Mouse (Mus musculus): ENCODE data around the gene Pik3r1. TPM values are rescaled to one million over a fixed set of nuclear protein-coding genes. Genes with fewer than 3 reads are reported as not detected.
A peak's percentile ranks its signal among the peaks of the same experiment; 100 is the strongest.

Pik3r1 gene
- polyA plus RNA-seq, 1 experiment: 7.3 TPM

GRCm38 (mm10) chr13:101699742-101700141, 68.3 kb downstream of the Pik3r1 start:
- Histone ChIP-seq H3K79me3 (ENCODE audit: low read depth) (no peaks in the 10 kb centered on the region), H3K27me3 (ENCODE audit: control insufficient read depth, insufficient read depth, insufficient read length) (no peaks in the 10 kb centered on the region), H3K79me2 (ENCODE audit: control insufficient read depth, insufficient read depth) (no peaks in the 10 kb centered on the region), H3K36me3 (ENCODE audit: control insufficient read depth, insufficient read depth) (peaks cover 27% of the 10 kb centered on the region), H3ac (ENCODE audit: control insufficient read depth, insufficient read length, low read depth) (no peak overlapping the region), H3K4me3 (ENCODE audit: insufficient read depth, poor library complexity, severe bottlenecking) (no peak overlapping the region)
- no peak for TF ChIP-seq CEBPB (IDR thresholded peaks at IDR 0.05; ENCODE audit: low read depth)
- no peak for TF ChIP-seq FOSL1 (IDR thresholded peaks at IDR 0.05; ENCODE audit: insufficient read depth, low read length, poor library complexity, severe bottlenecking)
- no peak for TF ChIP-seq MYOD1 (IDR thresholded peaks at IDR 0.05; ENCODE audit: control insufficient read depth, insufficient read length, low read depth)
- TF ChIP-seq USF1 (IDR thresholded peaks at IDR 0.05; ENCODE audit: low read depth): no peak
- no peak for TF ChIP-seq MAX (IDR thresholded peaks at IDR 0.05)
- no peak for TF ChIP-seq CTCF (IDR thresholded peaks at IDR 0.05; ENCODE audit: control insufficient read depth, insufficient read depth, insufficient read length)
- no peak for TF ChIP-seq MYOG (IDR thresholded peaks at IDR 0.05; ENCODE audit: control insufficient read depth, extremely low read depth, insufficient read length)

GRCm38 (mm10) chr13:101697966-101698365, 70.1 kb downstream of the Pik3r1 start:
- no peak overlapping the region for H3K4me3 ChIP-seq (ENCODE audit: insufficient read depth, poor library complexity, severe bottlenecking)
- no peaks in the 10 kb centered on the region for H3K79me3 ChIP-seq (ENCODE audit: low read depth)
- H3K27me3 ChIP-seq (ENCODE audit: control insufficient read depth, insufficient read depth, insufficient read length): no peaks in the 10 kb centered on the region
- H3ac ChIP-seq (ENCODE audit: control insufficient read depth, insufficient read length, low read depth): no peak overlapping the region
- H3K79me2 ChIP-seq (ENCODE audit: control insufficient read depth, insufficient read depth): no peaks in the 10 kb centered on the region
- H3K36me3 ChIP-seq (ENCODE audit: control insufficient read depth, insufficient read depth): peaks cover 27% of the 10 kb centered on the region
- no peak for TF ChIP-seq CEBPB (IDR thresholded peaks at IDR 0.05; ENCODE audit: low read depth)

GRCm38 (mm10) chr13:101697461-101697860, 70.6 kb downstream of the Pik3r1 start:
- H3K36me3 ChIP-seq (ENCODE audit: control insufficient read depth, insufficient read depth): peaks cover 25% of the 10 kb centered on the region
- H3K4me3 ChIP-seq (ENCODE audit: insufficient read depth, poor library complexity, severe bottlenecking): no peak overlapping the region
- no peaks in the 10 kb centered on the region for H3K27me3 ChIP-seq (ENCODE audit: control insufficient read depth, insufficient read depth, insufficient read length)
- H3K79me2 ChIP-seq (ENCODE audit: control insufficient read depth, insufficient read depth): no peaks in the 10 kb centered on the region
- H3ac ChIP-seq (ENCODE audit: control insufficient read depth, insufficient read length, low read depth): no peak overlapping the region
- TF ChIP-seq CEBPB (IDR thresholded peaks at IDR 0.05; ENCODE audit: low read depth): no peak
- no peak for TF ChIP-seq FOSL1 (IDR thresholded peaks at IDR 0.05; ENCODE audit: insufficient read depth, low read length, poor library complexity, severe bottlenecking)
- TF ChIP-seq USF1 (IDR thresholded peaks at IDR 0.05; ENCODE audit: low read depth): no peak
- TF ChIP-seq MAX (IDR thresholded peaks at IDR 0.05): no peak
- TF ChIP-seq MYOG (IDR thresholded peaks at IDR 0.05; ENCODE audit: control insufficient read depth, extremely low read depth, insufficient read length): no peak
- no peak for TF ChIP-seq MYOD1 (IDR thresholded peaks at IDR 0.05; ENCODE audit: control insufficient read depth, insufficient read length, low read depth)
- no peak for TF ChIP-seq CTCF (IDR thresholded peaks at IDR 0.05; ENCODE audit: control insufficient read depth, insufficient read depth, insufficient read length)
- H3K79me3 ChIP-seq (ENCODE audit: low read depth): no peaks in the 10 kb centered on the region

GRCm38 (mm10) chr13:101696827-101697226, 71.2 kb downstream of the Pik3r1 start:
- H3K4me3 ChIP-seq (ENCODE audit: insufficient read depth, poor library complexity, severe bottlenecking): no peak overlapping the region

GRCm38 (mm10) chr13:101696316-101696715, 71.7 kb downstream of the Pik3r1 start:
- no peak overlapping the region for H3ac ChIP-seq (ENCODE audit: control insufficient read depth, insufficient read length, low read depth)
- peaks cover 17% of the 10 kb centered on the region for H3K36me3 ChIP-seq (ENCODE audit: control insufficient read depth, insufficient read depth)
- no peaks in the 10 kb centered on the region for H3K79me2 ChIP-seq (ENCODE audit: control insufficient read depth, insufficient read depth)
- H3K27me3 ChIP-seq (ENCODE audit: control insufficient read depth, insufficient read depth, insufficient read length): no peaks in the 10 kb centered on the region
- no peak overlapping the region for H3K4me3 ChIP-seq (ENCODE audit: insufficient read depth, poor library complexity, severe bottlenecking)
- H3K79me3 ChIP-seq (ENCODE audit: low read depth): no peaks in the 10 kb centered on the region
- TF ChIP-seq CEBPB (IDR thresholded peaks at IDR 0.05; ENCODE audit: low read depth) (no peak), CTCF (IDR thresholded peaks at IDR 0.05; ENCODE audit: control insufficient read depth, insufficient read depth, insufficient read length) (no peak), USF1 (IDR thresholded peaks at IDR 0.05; ENCODE audit: low read depth) (no peak), MYOG (IDR thresholded peaks at IDR 0.05; ENCODE audit: control insufficient read depth, extremely low read depth, insufficient read length) (no peak), FOSL1 (IDR thresholded peaks at IDR 0.05; ENCODE audit: insufficient read depth, low read length, poor library complexity, severe bottlenecking) (no peak), MYOD1 (IDR thresholded peaks at IDR 0.05; ENCODE audit: control insufficient read depth, insufficient read length, low read depth) (no peak), MAX (IDR thresholded peaks at IDR 0.05) (no peak)

More at GRCm38 (mm10) chr13:101696827-101697226, 71.2 kb downstream of the Pik3r1 start:
- TF ChIP-seq FOSL1 (IDR thresholded peaks at IDR 0.05; ENCODE audit: insufficient read depth, low read length, poor library complexity, severe bottlenecking) (no peak), CTCF (IDR thresholded peaks at IDR 0.05; ENCODE audit: control insufficient read depth, insufficient read depth, insufficient read length) (no peak), CEBPB (IDR thresholded peaks at IDR 0.05; ENCODE audit: low read depth) (no peak), MYOD1 (IDR thresholded peaks at IDR 0.05; ENCODE audit: control insufficient read depth, insufficient read length, low read depth) (no peak), USF1 (IDR thresholded peaks at IDR 0.05; ENCODE audit: low read depth) (peak; percentile 32)
- H3ac ChIP-seq (ENCODE audit: control insufficient read depth, insufficient read length, low read depth): no peak overlapping the region
- peaks cover 19% of the 10 kb centered on the region for H3K36me3 ChIP-seq (ENCODE audit: control insufficient read depth, insufficient read depth)
- H3K79me3 ChIP-seq (ENCODE audit: low read depth): no peaks in the 10 kb centered on the region
- no peaks in the 10 kb centered on the region for H3K79me2 ChIP-seq (ENCODE audit: control insufficient read depth, insufficient read depth)
- H3K27me3 ChIP-seq (ENCODE audit: control insufficient read depth, insufficient read depth, insufficient read length): no peaks in the 10 kb centered on the region

- H3K36me3 ChIP-seq (ENCODE audit: control insufficient read depth, insufficient read depth): peaks cover 13% of the 10 kb centered on the region
- TF ChIP-seq MYOG (IDR thresholded peaks at IDR 0.05; ENCODE audit: control insufficient read depth, extremely low read depth, insufficient read length) (no peak), MAX (IDR thresholded peaks at IDR 0.05) (no peak), USF1 (IDR thresholded peaks at IDR 0.05; ENCODE audit: low read depth) (no peak), FOSL1 (IDR thresholded peaks at IDR 0.05; ENCODE audit: insufficient read depth, low read length, poor library complexity, severe bottlenecking) (no peak), CTCF (IDR thresholded peaks at IDR 0.05; ENCODE audit: control insufficient read depth, insufficient read depth, insufficient read length) (peak; percentile 15), MYOD1 (IDR thresholded peaks at IDR 0.05; ENCODE audit: control insufficient read depth, insufficient read length, low read depth) (no peak)
- H3K27me3 ChIP-seq (ENCODE audit: control insufficient read depth, insufficient read depth, insufficient read length): no peaks in the 10 kb centered on the region
- H3K79me2 ChIP-seq (ENCODE audit: control insufficient read depth, insufficient read depth): no peaks in the 10 kb centered on the region
- no peak overlapping the region for H3ac ChIP-seq (ENCODE audit: control insufficient read depth, insufficient read length, low read depth)
- H3K4me3 ChIP-seq (ENCODE audit: insufficient read depth, poor library complexity, severe bottlenecking): no peak overlapping the region
- no peaks in the 10 kb centered on the region for H3K79me3 ChIP-seq (ENCODE audit: low read depth)
Observed at GRCm38 (mm10) chr13:101695876-101696275, 72.1 kb downstream of the Pik3r1 start.

Data from C2C12 (cell line).